Mouse (Mus musculus): ENCODE measurements around the gene Zyx.

Gene Zyx

GRCm38 (mm10) chr6:42398285-42398684, 48.9 kb downstream of the Zyx start:
- no peak for DNase-seq (ENCODE audit: low spot score)

- no peak for DNase-seq (ENCODE audit: low spot score)
Observed at GRCm38 (mm10) chr6:42398998-42399397, 49.6 kb downstream of the Zyx start.

GRCm38 (mm10) chr6:42399938-42400337, 50.5 kb downstream of the Zyx start, which contains the start of gene Tas2r143:
Tas2r143 (plus strand) TSS chr6:42400238.
- DNase-seq (ENCODE audit: low spot score) = no peak

- DNase-seq (ENCODE audit: low spot score) = no peak
Observed at GRCm38 (mm10) chr6:42405134-42405533, 55.7 kb downstream of the Zyx start, which contains the start of gene Tas2r135. Tas2r135 (plus strand) TSS chr6:42405434.

All from layer of hippocampus, adult 9-10 months (tissue).